Mouse (Mus musculus): ENCODE measurements around the gene Mmp14.

Gene Mmp14

GRCm38 (mm10) chr14:54477172-54477909 is 45.9 kb downstream of the Mmp14 start:
- no peak for DNase-seq

- DNase-seq = peak; percentile 13 to 14
These were observed 48.1 kb downstream of the Mmp14 start for GRCm38 (mm10) chr14:54479451-54479920.

GRCm38 (mm10) chr14:54480673-54481072 is 49.3 kb downstream of the Mmp14 start:
- DNase-seq = no peak

GRCm38 (mm10) chr14:54481402-54481801 is 50.0 kb downstream of the Mmp14 start:
- no peak for DNase-seq

GRCm38 (mm10) chr14:54482498-54482897 is 51.1 kb downstream of the Mmp14 start:
- DNase-seq = peak; percentile 24 to 53

GRCm38 (mm10) chr14:54485899-54486298 is 54.5 kb downstream of the Mmp14 start:
- no peak for DNase-seq

GRCm38 (mm10) chr14:54487732-54488131 is 56.3 kb downstream of the Mmp14 start:
- no peak for DNase-seq

- DNase-seq = no peak
These were observed 56.9 kb downstream of the Mmp14 start for GRCm38 (mm10) chr14:54488350-54488749.

- no peak for DNase-seq
These were observed 61.1 kb downstream of the Mmp14 start for GRCm38 (mm10) chr14:54492345-54493131.

- no peak for DNase-seq
These were observed 61.8 kb downstream of the Mmp14 start for GRCm38 (mm10) chr14:54493236-54493635.

- peak; percentile 78 to 84 for DNase-seq
These were observed 62.8 kb downstream of the Mmp14 start for GRCm38 (mm10) chr14:54494234-54494633.

Data from cerebellum, postnatal 25 days (tissue).